Mouse (Mus musculus) right cerebral cortex, postnatal 25 days (tissue): ENCODE data around the gene Gm13289.
"Not testable (repeated sequence)": the region's sequence is repeated elsewhere in the genome, so short reads cannot be mapped to it uniquely, and the experiment has no call there.

Source experiments
- DNase-seq: peaks from one replicate; pipeline ENCODE4 v3.0.0; 2022

Gene Gm13289

DNA sequence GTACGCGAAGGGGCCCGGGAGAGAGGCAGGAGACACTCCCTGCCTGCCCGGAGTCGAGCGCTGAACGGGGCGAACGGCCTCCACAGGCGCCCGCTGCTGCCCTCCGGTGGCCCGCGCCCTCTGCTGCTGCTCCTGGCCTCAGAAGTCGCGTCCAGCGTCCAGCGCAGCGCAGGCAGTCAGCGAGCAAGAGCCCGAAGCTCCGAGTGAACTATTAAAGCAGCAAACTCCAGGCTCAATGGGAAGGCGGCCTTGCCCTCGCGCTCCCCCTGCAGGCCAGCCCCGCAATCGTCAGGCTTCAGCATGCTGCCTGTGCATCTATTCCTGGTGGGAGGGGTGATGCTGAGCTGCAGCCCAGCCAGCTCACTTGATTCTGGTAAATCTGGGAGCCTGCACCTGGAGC lies 8.7 kb downstream of the Gm13289 start, which contains the start of gene Gm13276:
Gm13276 (plus strand) TSS at position 301 of the 400 bp plus-strand sequence.
- not testable (repeated sequence) for DNase-seq

DNA sequence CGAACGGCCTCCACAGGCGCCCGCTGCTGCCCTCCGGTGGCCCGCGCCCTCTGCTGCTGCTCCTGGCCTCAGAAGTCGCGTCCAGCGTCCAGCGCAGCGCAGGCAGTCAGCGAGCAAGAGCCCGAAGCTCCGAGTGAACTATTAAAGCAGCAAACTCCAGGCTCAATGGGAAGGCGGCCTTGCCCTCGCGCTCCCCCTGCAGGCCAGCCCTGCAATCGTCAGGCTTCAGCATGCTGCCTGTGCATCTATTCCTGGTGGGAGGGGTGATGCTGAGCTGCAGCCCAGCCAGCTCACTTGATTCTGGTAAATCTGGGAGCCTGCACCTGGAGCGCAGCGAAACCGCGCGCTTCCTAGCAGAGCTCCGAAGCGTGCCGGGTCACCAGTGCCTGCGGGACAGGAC lies 11.7 kb downstream of the Gm13289 start, which contains the start of gene Gm13277:
Gm13277 (plus strand) TSS at position 231 of the 400 bp plus-strand sequence.
- DNase-seq: peak; percentile 56

DNA sequence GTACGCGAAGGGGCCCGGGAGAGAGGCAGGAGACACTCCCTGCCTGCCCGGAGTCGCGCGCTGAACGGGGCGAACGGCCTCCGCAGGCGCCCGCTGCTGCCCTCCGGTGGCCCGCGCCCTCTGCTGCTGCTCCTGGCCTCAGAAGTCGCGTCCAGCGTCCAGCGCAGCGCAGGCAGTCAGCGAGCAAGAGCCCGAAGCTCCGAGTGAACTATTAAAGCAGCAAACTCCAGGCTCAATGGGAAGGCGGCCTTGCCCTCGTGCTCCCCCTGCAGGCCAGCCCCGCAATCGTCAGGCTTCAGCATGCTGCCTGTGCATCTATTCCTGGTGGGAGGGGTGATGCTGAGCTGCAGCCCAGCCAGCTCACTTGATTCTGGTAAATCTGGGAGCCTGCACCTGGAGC lies 14.5 kb downstream of the Gm13289 start, which contains the start of gene Gm13278:
Gm13278 (plus strand) TSS at position 301 of the 400 bp plus-strand sequence.
- DNase-seq: not testable (repeated sequence)

DNA sequence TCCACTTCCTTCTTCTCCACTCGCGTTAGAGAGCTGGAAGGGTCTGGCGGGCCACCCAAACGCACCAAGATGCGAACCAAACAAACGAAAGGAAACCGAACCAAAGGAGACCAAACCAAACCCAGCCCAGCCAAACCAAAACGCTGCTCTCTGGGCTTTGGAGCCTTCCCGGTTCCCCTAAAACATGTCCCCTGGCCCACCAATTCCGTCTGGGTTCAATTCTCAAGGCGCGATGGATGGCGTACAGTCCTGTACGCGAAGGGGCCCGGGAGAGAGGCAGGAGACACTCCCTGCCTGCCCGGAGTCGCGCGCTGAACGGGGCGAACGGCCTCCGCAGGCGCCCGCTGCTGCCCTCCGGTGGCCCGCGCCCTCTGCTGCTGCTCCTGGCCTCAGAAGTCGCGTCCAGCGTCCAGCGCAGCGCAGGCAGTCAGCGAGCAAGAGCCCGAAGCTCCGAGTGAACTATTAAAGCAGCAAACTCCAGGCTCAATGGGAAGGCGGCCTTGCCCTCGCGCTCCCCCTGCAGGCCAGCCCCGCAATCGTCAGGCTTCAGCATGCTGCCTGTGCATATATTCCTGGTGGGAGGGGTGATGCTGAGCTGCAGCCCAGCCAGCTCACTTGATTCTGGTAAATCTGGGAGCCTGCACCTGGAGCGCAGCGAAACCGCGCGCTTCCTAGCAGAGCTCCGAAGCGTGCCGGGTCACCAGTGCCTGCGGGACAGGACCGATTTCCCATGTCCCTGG lies 17.4 kb downstream of the Gm13289 start, which contains the start of gene Gm13275:
Gm13275 (plus strand) TSS at position 552 of the 740 bp plus-strand sequence.
- peak; percentile 61 for DNase-seq

DNA sequence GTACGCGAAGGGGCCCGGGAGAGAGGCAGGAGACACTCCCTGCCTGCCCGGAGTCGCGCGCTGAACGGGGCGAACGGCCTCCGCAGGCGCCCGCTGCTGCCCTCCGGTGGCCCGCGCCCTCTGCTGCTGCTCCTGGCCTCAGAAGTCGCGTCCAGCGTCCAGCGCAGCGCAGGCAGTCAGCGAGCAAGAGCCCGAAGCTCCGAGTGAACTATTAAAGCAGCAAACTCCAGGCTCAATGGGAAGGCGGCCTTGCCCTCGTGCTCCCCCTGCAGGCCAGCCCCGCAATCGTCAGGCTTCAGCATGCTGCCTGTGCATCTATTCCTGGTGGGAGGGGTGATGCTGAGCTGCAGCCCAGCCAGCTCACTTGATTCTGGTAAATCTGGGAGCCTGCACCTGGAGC lies 20.4 kb downstream of the Gm13289 start, which contains the start of gene Gm13279:
Gm13279 (plus strand) TSS at position 301 of the 400 bp plus-strand sequence.
- not testable (repeated sequence) for DNase-seq

DNA sequence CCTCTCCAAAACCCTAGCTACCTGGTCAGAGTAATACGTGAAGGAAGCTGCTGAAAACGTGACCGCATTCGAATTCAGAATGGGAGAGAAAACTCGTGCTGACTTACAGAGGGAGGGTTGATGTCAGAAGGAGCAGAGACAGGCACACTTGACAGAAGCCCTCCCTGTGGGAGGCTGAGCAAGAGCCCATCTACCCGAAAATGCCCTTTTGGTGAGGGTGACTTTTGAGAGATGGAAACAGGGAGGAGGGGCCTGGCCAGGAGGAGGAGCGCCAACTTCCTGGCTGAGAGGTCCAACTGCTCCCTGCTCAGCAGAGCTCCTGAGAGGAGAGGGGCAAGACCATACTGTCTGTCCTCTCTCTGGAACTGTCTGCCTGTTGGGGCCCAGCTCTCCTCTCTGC lies 22.6 kb downstream of the Gm13289 start, which contains the start of gene Gm13285:
Gm13285 (plus strand) TSS at position 301 of the 400 bp plus-strand sequence.
- not testable (repeated sequence) for DNase-seq

DNA sequence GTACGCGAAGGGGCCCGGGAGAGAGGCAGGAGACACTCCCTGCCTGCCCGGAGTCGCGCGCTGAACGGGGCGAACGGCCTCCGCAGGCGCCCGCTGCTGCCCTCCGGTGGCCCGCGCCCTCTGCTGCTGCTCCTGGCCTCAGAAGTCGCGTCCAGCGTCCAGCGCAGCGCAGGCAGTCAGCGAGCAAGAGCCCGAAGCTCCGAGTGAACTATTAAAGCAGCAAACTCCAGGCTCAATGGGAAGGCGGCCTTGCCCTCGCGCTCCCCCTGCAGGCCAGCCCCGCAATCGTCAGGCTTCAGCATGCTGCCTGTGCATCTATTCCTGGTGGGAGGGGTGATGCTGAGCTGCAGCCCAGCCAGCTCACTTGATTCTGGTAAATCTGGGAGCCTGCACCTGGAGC lies 26.2 kb downstream of the Gm13289 start, which contains the start of gene Gm13287:
Gm13287 (plus strand) TSS at position 301 of the 400 bp plus-strand sequence.
- DNase-seq: not testable (repeated sequence)

DNA sequence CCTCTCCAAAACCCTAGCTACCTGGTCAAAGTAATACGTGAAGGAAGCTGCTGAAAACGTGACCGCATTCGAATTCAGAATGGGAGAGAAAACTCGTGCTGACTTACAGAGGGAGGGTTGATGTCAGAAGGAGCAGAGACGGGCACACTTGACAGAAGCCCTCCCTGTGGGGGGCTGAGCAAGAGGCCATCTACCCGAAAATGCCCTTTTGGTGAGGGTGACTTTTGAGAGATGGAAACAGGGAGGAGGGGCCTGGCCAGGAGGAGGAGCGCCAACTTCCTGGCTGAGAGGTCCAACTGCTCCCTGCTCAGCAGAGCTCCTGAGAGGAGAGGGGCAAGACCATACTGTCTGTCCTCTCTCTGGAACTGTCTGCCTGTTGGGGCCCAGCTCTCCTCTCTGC lies 28.5 kb downstream of the Gm13289 start, which contains the start of gene Gm13288:
Gm13288 (plus strand) TSS at position 301 of the 400 bp plus-strand sequence.
- not testable (repeated sequence) for DNase-seq

DNA sequence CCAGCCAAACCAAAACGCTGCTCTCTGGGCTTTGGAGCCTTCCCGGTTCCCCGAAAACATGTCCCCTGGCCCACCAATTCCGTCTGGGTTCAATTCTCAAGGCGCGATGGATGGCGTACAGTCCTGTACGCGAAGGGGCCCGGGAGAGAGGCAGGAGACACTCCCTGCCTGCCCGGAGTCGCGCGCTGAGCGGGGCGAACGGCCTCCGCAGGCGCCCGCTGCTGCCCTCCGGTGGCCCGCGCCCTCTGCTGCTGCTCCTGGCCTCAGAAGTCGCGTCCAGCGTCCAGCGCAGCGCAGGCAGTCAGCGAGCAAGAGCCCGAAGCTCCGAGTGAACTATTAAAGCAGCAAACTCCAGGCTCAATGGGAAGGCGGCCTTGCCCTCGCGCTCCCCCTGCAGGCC lies 29.0 kb downstream of the Gm13289 start:
- not testable (repeated sequence) for DNase-seq

DNA sequence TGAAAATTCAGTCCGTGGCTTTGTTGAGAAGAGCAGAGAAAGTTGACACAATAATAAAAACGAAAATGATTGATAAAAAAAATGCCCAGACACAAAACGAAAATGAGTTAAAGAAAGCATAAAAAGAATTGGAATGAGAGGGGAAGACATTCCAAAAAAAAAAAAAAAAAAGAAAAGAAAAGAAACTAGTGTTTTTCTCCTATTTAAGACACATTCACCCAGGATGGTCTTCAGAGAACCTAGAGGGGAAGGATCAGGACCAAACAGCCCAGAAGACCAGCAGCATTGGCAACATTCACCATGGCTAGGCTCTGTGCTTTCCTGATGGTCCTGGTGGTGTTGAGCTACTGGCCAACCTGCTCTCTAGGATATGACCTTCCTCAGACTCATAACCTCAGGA lies 39.2 kb downstream of the Gm13289 start, which contains the start of gene Ifna7:
Ifna7 (plus strand) TSS at position 301 of the 400 bp plus-strand sequence.
- DNase-seq: no peak

DNA sequence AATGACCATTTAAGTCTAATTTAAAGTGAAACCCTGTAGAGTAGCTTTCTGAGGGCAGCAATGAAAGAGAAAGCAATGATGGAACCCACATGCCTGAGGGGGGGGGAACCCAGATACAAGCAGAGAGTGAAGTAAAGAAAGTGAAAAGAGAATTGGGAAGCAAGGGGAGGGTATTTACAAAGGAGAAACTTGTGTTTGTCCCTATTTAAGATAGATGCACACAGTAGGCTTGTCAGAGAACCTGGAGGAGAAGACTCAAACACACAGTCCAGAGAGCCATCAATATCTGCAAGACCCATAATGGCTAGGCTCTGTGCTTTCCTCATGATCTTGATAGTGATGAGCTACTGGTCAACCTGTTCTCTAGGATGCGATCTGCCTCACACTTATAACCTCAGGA lies 42.9 kb downstream of the Gm13289 start, which contains the start of gene Ifna11:
Ifna11 (plus strand) TSS at position 301 of the 400 bp plus-strand sequence.
- no peak for DNase-seq

DNA sequence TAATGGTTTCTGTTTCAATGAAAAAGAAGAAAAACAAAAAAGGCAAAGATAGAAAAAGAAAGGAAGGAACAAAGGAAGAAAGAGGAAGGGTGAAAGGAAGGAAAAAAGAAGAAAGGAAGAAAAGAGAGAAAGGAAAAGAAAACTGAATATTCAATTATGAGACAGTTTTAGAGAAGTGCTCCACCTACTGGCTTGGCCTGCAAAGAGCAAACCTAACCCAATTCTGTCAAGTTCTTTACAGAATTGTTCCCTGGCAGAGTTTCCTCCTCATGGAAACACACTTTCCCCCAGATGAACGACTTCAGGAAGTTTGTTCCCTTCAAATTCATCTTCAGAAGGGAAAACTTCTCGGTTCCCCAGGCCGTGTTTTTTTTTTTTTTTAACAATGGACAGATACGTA lies 46.3 kb downstream of the Gm13289 start:
- no peak for DNase-seq
